Mouse (Mus musculus): ENCODE data around the gene Vegfb. TPM values are rescaled to one million over a fixed set of nuclear protein-coding genes. Genes with fewer than 3 reads are reported as not detected.
A peak's percentile ranks its signal among the peaks of the same experiment; 100 is the strongest.

Gene Vegfb
- polyA plus RNA-seq, 2 experiments = 44.9 to 46.7 TPM

- WGBS = 88% methylated on average over 6 of the region's 6 CpGs
- H3K4me1 ChIP-seq (ENCODE audit: control insufficient read depth, insufficient read depth, low read length) = peaks cover 32% of the 10 kb centered on the region
- no peaks in the 10 kb centered on the region for H3K9me3 ChIP-seq (ENCODE audit: control insufficient read depth, low read length)
Measured at GRCm38 (mm10) chr19:6990712-6991111, 3.3 kb upstream of the Vegfb start.

GRCm38 (mm10) chr19:6989251-6989650, 1.8 kb upstream of the Vegfb start:
- TF ChIP-seq POLR2A (IDR thresholded peaks at IDR 0.05; ENCODE audit: borderline replicate concordance, extremely low read depth, insufficient read depth, insufficient read length) = no peak
- Histone ChIP-seq H3K9ac (ENCODE audit: low read depth, low read length, severe bottlenecking) (no peak overlapping the region), H3K4me2 (replicated peaks; ENCODE audit: low read depth, low read length, severe bottlenecking) (no peak overlapping the region), H3K27ac (replicated peaks; ENCODE audit: low read depth, low read length) (no peak overlapping the region), H3K36me3 (ENCODE audit: control insufficient read depth, insufficient read depth, low read length) (peaks cover 10% of the 10 kb centered on the region), H3K4me3 (replicated peaks; ENCODE audit: low read length) (no peak overlapping the region), H3K9me3 (ENCODE audit: control insufficient read depth, low read length) (no peaks in the 10 kb centered on the region), H3K4me1 (ENCODE audit: control insufficient read depth, insufficient read depth, low read length) (peaks cover 23% of the 10 kb centered on the region), H3K27me3 (ENCODE audit: control insufficient read depth, insufficient read depth, low read length) (no peaks in the 10 kb centered on the region)
- no peak for DNase-seq (ENCODE audit: low spot score)
- 92% methylated on average over 8 of the region's 8 CpGs for WGBS
- ATAC-seq (ENCODE audit: low FRiP score, low read depth) = no peak

More at GRCm38 (mm10) chr19:6990712-6991111, 3.3 kb upstream of the Vegfb start:
- no peak for DNase-seq (ENCODE audit: low spot score)
- no peak for TF ChIP-seq POLR2A (IDR thresholded peaks at IDR 0.05; ENCODE audit: borderline replicate concordance, extremely low read depth, insufficient read depth, insufficient read length)
- Histone ChIP-seq H3K36me3 (ENCODE audit: control insufficient read depth, insufficient read depth, low read length) (no peaks in the 10 kb centered on the region), H3K27me3 (ENCODE audit: control insufficient read depth, insufficient read depth, low read length) (no peaks in the 10 kb centered on the region), H3K9ac (ENCODE audit: low read depth, low read length, severe bottlenecking) (no peak overlapping the region), H3K27ac (replicated peaks; ENCODE audit: low read depth, low read length) (no peak overlapping the region), H3K4me2 (replicated peaks; ENCODE audit: low read depth, low read length, severe bottlenecking) (no peak overlapping the region), H3K4me3 (replicated peaks; ENCODE audit: low read length) (no peak overlapping the region)
- no peak for ATAC-seq (ENCODE audit: low FRiP score, low read depth)

- DNase-seq (ENCODE audit: low spot score) (no peak), ATAC-seq (ENCODE audit: low FRiP score, low read depth) (no peak; the same call in 1 of the 2 replicates)
- H3K4me3 ChIP-seq (replicated peaks; ENCODE audit: low read length) = peak overlapping the region; percentile 82
Measured at GRCm38 (mm10) chr19:6987904-6988285, 444 bp upstream of the Vegfb start.

GRCm38 (mm10) chr19:6985951-6986708, 1.3 kb downstream of the Vegfb start:
- ATAC-seq (ENCODE audit: low FRiP score, low read depth) = no peak
- no peak for TF ChIP-seq POLR2A (IDR thresholded peaks at IDR 0.05; ENCODE audit: borderline replicate concordance, extremely low read depth, insufficient read depth, insufficient read length)
- Histone ChIP-seq H3K9ac (ENCODE audit: low read depth, low read length, severe bottlenecking) (peak overlapping the region; percentile 88; the same call in 1 of the 2 replicates), H3K4me1 (ENCODE audit: control insufficient read depth, insufficient read depth, low read length) (peaks cover 15% of the 10 kb centered on the region), H3K4me3 (replicated peaks; ENCODE audit: low read length) (peak overlapping the region; percentile 82), H3K27me3 (ENCODE audit: control insufficient read depth, insufficient read depth, low read length) (no peaks in the 10 kb centered on the region), H3K9me3 (ENCODE audit: control insufficient read depth, low read length) (no peaks in the 10 kb centered on the region), H3K36me3 (ENCODE audit: control insufficient read depth, insufficient read depth, low read length) (peaks cover 31% of the 10 kb centered on the region), H3K4me2 (replicated peaks; ENCODE audit: low read depth, low read length, severe bottlenecking) (peak overlapping the region; percentile 83), H3K27ac (replicated peaks; ENCODE audit: low read depth, low read length) (no peak overlapping the region)
- no peak for DNase-seq (ENCODE audit: low spot score)
- 79% methylated on average over 10 of the region's 10 CpGs for WGBS

More at GRCm38 (mm10) chr19:6987904-6988285, 444 bp upstream of the Vegfb start:
- 9% methylated on average over 8 of the region's 8 CpGs for WGBS
- Histone ChIP-seq H3K9me3 (ENCODE audit: control insufficient read depth, low read length) (no peaks in the 10 kb centered on the region), H3K27ac (replicated peaks; ENCODE audit: low read depth, low read length) (peak overlapping the region; percentile 79; the same call in 1 of the 2 replicates), H3K9ac (ENCODE audit: low read depth, low read length, severe bottlenecking) (peak overlapping the region; percentile 88), H3K4me2 (replicated peaks; ENCODE audit: low read depth, low read length, severe bottlenecking) (peak overlapping the region; percentile 83), H3K4me1 (ENCODE audit: control insufficient read depth, insufficient read depth, low read length) (peaks cover 19% of the 10 kb centered on the region), H3K36me3 (ENCODE audit: control insufficient read depth, insufficient read depth, low read length) (peaks cover 22% of the 10 kb centered on the region), H3K27me3 (ENCODE audit: control insufficient read depth, insufficient read depth, low read length) (no peaks in the 10 kb centered on the region)
- TF ChIP-seq POLR2A (IDR thresholded peaks at IDR 0.05; ENCODE audit: borderline replicate concordance, extremely low read depth, insufficient read depth, insufficient read length) = no peak

- Histone ChIP-seq H3K9me3 (ENCODE audit: control insufficient read depth, low read length) (no peaks in the 10 kb centered on the region), H3K4me1 (ENCODE audit: control insufficient read depth, insufficient read depth, low read length) (peaks cover 17% of the 10 kb centered on the region), H3K4me3 (replicated peaks; ENCODE audit: low read length) (no peak overlapping the region), H3K36me3 (ENCODE audit: control insufficient read depth, insufficient read depth, low read length) (peaks cover 31% of the 10 kb centered on the region), H3K27ac (replicated peaks; ENCODE audit: low read depth, low read length) (no peak overlapping the region), H3K4me2 (replicated peaks; ENCODE audit: low read depth, low read length, severe bottlenecking) (no peak overlapping the region), H3K9ac (ENCODE audit: low read depth, low read length, severe bottlenecking) (no peak overlapping the region), H3K27me3 (ENCODE audit: control insufficient read depth, insufficient read depth, low read length) (no peaks in the 10 kb centered on the region)
- no peak for DNase-seq (ENCODE audit: low spot score)
- WGBS = 79% methylated on average over 19 of the region's 19 CpGs
- ATAC-seq (ENCODE audit: low FRiP score, low read depth) = no peak
- no peak for TF ChIP-seq POLR2A (IDR thresholded peaks at IDR 0.05; ENCODE audit: borderline replicate concordance, extremely low read depth, insufficient read depth, insufficient read length)
Measured at GRCm38 (mm10) chr19:6985300-6985699, 2.2 kb downstream of the Vegfb start.
